Mouse (Mus musculus): ENCODE data around the gene Fbxw4. TPM values are rescaled to one million over a fixed set of nuclear protein-coding genes. Genes with fewer than 3 reads are reported as not detected.
A peak's percentile ranks its signal among the peaks of the same experiment; 100 is the strongest.
"Not testable (repeated sequence)": the region's sequence is repeated elsewhere in the genome, so short reads cannot be mapped to it uniquely, and the experiment has no call there.

Fbxw4 gene
- polyA plus RNA-seq, 1 experiment from 2014 or later: 3.5 TPM

DNA sequence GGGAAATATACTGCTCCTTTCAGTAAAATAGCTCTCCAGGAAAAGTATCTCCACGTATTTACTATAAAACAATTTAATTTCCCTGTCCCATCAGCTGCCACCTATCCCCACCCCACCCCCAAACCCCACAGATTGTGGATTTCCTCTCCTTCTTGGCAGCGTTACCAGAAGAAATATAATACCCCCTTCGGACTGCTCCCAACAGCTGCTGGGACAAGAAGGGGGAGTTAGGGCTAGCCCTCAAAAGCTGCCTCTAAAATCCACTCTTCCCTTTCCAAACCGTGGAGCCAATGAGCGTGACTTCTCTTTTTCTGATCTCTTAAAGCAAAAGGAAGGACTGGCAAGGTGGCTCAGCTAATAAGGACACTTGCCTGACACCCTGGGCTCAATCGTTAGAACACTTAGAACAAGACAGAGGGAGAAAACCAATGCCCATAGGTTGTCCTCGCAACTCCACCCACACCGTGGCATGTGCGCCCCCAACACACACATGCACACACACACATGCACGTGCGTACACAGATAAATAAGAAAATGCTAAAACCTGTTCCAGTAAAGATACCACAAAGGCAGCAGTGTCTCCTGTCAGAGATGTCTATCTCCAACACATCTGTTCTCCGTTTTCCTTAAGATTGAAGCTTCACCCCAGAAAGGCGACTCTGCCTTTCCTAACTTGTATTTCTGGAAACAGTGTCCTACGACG is 7.7 kb downstream of the Fbxw4 start:
- Histone ChIP-seq H3K9ac (replicated peaks; ENCODE audit: low read length) (no peak overlapping the region), H3K4me3 (ENCODE audit: low read depth, low read length) (no peak overlapping the region), H3K9me3 (replicated peaks; ENCODE audit: control insufficient read depth, low read length) (no peaks in the 10 kb centered on the region), H3K36me3 (replicated peaks; ENCODE audit: control insufficient read depth, insufficient read depth, low read depth, low read length) (no peaks in the 10 kb centered on the region), H3K4me1 (ENCODE audit: control insufficient read depth, insufficient read depth, low read length) (peaks cover 3% of the 10 kb centered on the region), H3K4me2 (ENCODE audit: low read depth, low read length) (no peak overlapping the region), H3K27me3 (ENCODE audit: control insufficient read depth, insufficient read depth, low read length) (no peaks in the 10 kb centered on the region), H3K27ac (replicated peaks; ENCODE audit: low read depth, low read length) (no peak overlapping the region)
- WGBS: 43% methylated on average over 15 of the region's 15 CpGs
- ATAC-seq (replicated peaks; ENCODE audit: insufficient number of reproducible peaks, low FRiP score, low TSS enrichment, low read depth) (no peak), DNase-seq (ENCODE audit: low spot score) (peak; percentile 74)

DNA sequence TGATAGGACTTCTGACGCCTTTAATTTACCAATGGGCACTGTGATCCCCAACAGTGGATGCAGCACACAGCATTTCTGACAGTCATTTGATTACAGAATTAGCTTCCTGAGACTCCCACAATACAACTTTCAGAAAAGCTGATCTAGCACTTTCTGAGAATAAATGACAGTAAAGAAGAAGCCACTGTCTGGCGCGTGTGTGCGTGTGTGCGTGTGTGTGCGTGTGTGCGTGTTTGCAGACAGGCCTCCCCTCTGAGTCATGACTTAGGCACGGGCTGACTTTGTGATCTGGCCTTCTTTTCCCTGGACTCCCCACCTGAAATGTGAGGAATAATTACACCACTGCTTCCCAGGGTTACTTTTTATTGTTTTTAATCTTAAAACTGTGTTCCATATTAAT is 8.6 kb downstream of the Fbxw4 start:
- H3K9me3 ChIP-seq (replicated peaks; ENCODE audit: control insufficient read depth, low read length): no peaks in the 10 kb centered on the region
- H3K27me3 ChIP-seq (ENCODE audit: control insufficient read depth, insufficient read depth, low read length): no peaks in the 10 kb centered on the region
- H3K4me1 ChIP-seq (ENCODE audit: control insufficient read depth, insufficient read depth, low read length): peaks cover 3% of the 10 kb centered on the region
- no peak for DNase-seq (ENCODE audit: low spot score)
- H3K4me3 ChIP-seq (ENCODE audit: low read depth, low read length): no peak overlapping the region
- H3K4me2 ChIP-seq (ENCODE audit: low read depth, low read length): no peak overlapping the region
- no peak for ATAC-seq (replicated peaks; ENCODE audit: insufficient number of reproducible peaks, low FRiP score, low TSS enrichment, low read depth)
- H3K9ac ChIP-seq (replicated peaks; ENCODE audit: low read length): no peak overlapping the region
- 85% methylated on average over 8 of the region's 8 CpGs for WGBS
- no peaks in the 10 kb centered on the region for H3K36me3 ChIP-seq (replicated peaks; ENCODE audit: control insufficient read depth, insufficient read depth, low read depth, low read length)
- H3K27ac ChIP-seq (replicated peaks; ENCODE audit: low read depth, low read length): no peak overlapping the region

DNA sequence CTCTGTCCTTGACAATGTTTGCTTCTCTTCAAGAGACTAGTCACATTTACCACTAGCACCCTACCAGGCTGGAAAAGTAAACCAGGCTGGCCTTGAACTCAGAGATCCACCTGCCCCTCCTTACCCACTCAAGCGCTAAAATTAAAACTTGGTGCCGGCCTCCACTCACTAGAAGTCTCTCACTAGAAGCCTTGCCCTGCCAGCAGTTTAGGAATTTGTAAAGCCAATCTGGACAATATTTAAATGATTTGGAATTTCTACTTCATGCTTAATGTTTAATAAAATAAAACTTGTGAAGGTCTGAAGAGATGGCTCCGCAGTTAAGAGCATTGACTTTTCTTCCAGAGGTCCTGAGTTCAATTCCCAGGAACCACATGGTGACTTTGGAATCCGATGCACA is 10.3 kb downstream of the Fbxw4 start:
- Histone ChIP-seq H3K9ac (replicated peaks; ENCODE audit: low read length) (no peak overlapping the region), H3K36me3 (replicated peaks; ENCODE audit: control insufficient read depth, insufficient read depth, low read depth, low read length) (no peaks in the 10 kb centered on the region), H3K27ac (replicated peaks; ENCODE audit: low read depth, low read length) (no peak overlapping the region), H3K9me3 (replicated peaks; ENCODE audit: control insufficient read depth, low read length) (no peaks in the 10 kb centered on the region), H3K4me1 (ENCODE audit: control insufficient read depth, insufficient read depth, low read length) (peaks cover 3% of the 10 kb centered on the region; the same call in 1 of the 2 replicates), H3K4me3 (ENCODE audit: low read depth, low read length) (no peak overlapping the region), H3K4me2 (ENCODE audit: low read depth, low read length) (no peak overlapping the region), H3K27me3 (ENCODE audit: control insufficient read depth, insufficient read depth, low read length) (no peaks in the 10 kb centered on the region)
- no peak for ATAC-seq (replicated peaks; ENCODE audit: insufficient number of reproducible peaks, low FRiP score, low TSS enrichment, low read depth)
- peak; percentile 28 for DNase-seq (ENCODE audit: low spot score)
- 86% methylated on average over 4 of the region's 4 CpGs for WGBS

DNA sequence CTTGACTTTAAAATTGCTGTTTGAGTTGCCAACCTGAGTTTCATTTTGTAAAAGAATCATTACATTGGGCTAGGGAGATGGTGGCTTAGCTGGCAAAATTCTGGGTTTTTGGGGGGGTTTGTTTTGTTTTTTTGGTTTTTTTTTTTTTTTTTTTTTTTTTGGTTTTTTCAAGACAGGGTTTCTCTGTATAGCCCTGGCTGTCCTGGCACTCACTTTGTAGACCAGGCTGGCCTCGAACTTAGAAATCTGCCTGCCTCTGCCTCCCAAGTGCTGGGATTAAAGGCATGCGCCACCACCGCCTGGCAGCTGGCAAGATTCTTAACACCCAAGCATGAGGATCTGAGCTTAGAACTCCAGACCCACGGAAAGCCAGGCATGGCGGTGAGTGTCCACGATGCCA is 11.6 kb downstream of the Fbxw4 start:
- H3K36me3 ChIP-seq (replicated peaks; ENCODE audit: control insufficient read depth, insufficient read depth, low read depth, low read length); H3K4me1 ChIP-seq (ENCODE audit: control insufficient read depth, insufficient read depth, low read length); H3K4me3 ChIP-seq (ENCODE audit: low read depth, low read length); H3K27ac ChIP-seq (replicated peaks; ENCODE audit: low read depth, low read length); H3K9me3 ChIP-seq (replicated peaks; ENCODE audit: control insufficient read depth, low read length); H3K27me3 ChIP-seq (ENCODE audit: control insufficient read depth, insufficient read depth, low read length); H3K9ac ChIP-seq (replicated peaks; ENCODE audit: low read length); H3K4me2 ChIP-seq (ENCODE audit: low read depth, low read length); DNase-seq (ENCODE audit: low spot score): not testable (repeated sequence)
- 92% methylated on average over 6 of the region's 6 CpGs for WGBS
- peak; percentile 80 for ATAC-seq (replicated peaks; ENCODE audit: insufficient number of reproducible peaks, low FRiP score, low TSS enrichment, low read depth)

DNA sequence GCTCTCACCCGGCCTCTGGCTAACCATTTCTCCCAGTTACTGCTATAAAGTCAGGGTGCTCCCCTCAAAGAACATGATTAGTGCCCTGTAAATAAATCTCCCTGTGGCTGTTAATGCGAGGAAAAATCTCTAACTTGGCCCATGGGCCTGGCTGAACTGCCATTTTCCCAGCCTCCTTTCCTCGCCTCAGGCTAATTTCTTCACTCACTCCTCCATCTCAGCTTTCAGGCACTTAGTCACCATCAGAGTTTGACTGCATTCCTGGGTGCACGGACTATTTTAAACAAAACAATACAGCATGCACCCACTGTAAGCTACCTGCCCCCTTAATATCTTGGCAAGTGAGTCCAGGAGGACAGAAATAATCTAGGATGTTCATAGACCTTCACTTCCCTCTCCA is 13.2 kb downstream of the Fbxw4 start:
- no peak overlapping the region for H3K27ac ChIP-seq (replicated peaks; ENCODE audit: low read depth, low read length)
- no peaks in the 10 kb centered on the region for H3K36me3 ChIP-seq (replicated peaks; ENCODE audit: control insufficient read depth, insufficient read depth, low read depth, low read length)
- ATAC-seq (replicated peaks; ENCODE audit: insufficient number of reproducible peaks, low FRiP score, low TSS enrichment, low read depth) (no peak), DNase-seq (ENCODE audit: low spot score) (peak; percentile 37)
- 33% methylated on average over 4 of the region's 4 CpGs for WGBS
- H3K4me3 ChIP-seq (ENCODE audit: low read depth, low read length): no peak overlapping the region
- peaks cover 2% of the 10 kb centered on the region; the same call in 1 of the 2 replicates for H3K4me1 ChIP-seq (ENCODE audit: control insufficient read depth, insufficient read depth, low read length)
- no peak overlapping the region for H3K4me2 ChIP-seq (ENCODE audit: low read depth, low read length)
- no peak overlapping the region for H3K9ac ChIP-seq (replicated peaks; ENCODE audit: low read length)
- H3K9me3 ChIP-seq (replicated peaks; ENCODE audit: control insufficient read depth, low read length): no peaks in the 10 kb centered on the region
- no peaks in the 10 kb centered on the region for H3K27me3 ChIP-seq (ENCODE audit: control insufficient read depth, insufficient read depth, low read length)

DNA sequence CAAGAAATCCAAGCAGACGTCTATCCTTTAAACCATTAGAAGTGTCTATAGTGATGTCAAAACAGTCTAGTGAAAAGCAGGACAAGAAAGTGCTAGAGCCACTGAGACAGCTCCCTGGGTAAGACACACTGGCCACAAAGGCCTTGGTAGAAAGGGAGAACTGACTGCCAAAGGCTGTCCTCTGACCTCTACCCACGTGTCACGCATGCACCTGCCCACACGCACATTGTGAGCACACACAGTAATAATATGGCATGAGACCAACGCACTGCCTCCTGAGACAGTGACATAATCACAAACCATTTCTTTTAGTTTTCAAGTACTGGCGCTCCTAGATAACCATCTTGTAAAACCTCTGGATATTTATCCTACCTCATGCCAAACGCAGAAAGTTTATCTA is 19.4 kb downstream of the Fbxw4 start:
- Histone ChIP-seq H3K27me3 (ENCODE audit: control insufficient read depth, insufficient read depth, low read length) (no peaks in the 10 kb centered on the region), H3K4me2 (ENCODE audit: low read depth, low read length) (no peak overlapping the region), H3K4me3 (ENCODE audit: low read depth, low read length) (no peak overlapping the region), H3K9me3 (replicated peaks; ENCODE audit: control insufficient read depth, low read length) (no peaks in the 10 kb centered on the region), H3K9ac (replicated peaks; ENCODE audit: low read length) (no peak overlapping the region), H3K4me1 (ENCODE audit: control insufficient read depth, insufficient read depth, low read length) (no peaks in the 10 kb centered on the region), H3K27ac (replicated peaks; ENCODE audit: low read depth, low read length) (no peak overlapping the region), H3K36me3 (replicated peaks; ENCODE audit: control insufficient read depth, insufficient read depth, low read depth, low read length) (no peaks in the 10 kb centered on the region)
- ATAC-seq (replicated peaks; ENCODE audit: insufficient number of reproducible peaks, low FRiP score, low TSS enrichment, low read depth) (no peak), DNase-seq (ENCODE audit: low spot score) (no peak)
- 91% methylated on average over 7 of the region's 7 CpGs for WGBS

DNA sequence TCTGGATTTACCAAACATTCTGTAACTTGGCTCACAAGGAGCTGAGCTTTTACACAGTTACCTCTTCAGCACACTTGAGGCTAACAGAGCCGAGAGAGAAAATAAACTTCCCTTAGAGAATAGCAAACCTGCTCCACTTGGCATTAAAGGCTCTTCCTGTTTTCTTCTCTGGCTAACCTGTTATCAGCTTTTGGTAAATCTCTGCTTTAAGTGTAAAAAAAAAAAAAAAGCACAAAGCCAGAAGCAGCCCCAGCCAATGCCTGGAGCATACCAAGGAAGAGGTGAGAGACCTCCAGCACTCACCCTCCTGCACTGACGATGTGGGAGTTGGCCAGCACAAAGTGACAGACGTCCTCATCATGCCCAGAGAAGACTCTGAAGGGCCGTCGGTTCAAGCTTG is 24.2 kb downstream of the Fbxw4 start:
- H3K9me3 ChIP-seq (replicated peaks; ENCODE audit: control insufficient read depth, low read length): no peaks in the 10 kb centered on the region
- DNase-seq (ENCODE audit: low spot score): no peak
- H3K4me2 ChIP-seq (ENCODE audit: low read depth, low read length): no peak overlapping the region
- no peaks in the 10 kb centered on the region for H3K4me1 ChIP-seq (ENCODE audit: control insufficient read depth, insufficient read depth, low read length)
- no peaks in the 10 kb centered on the region for H3K36me3 ChIP-seq (replicated peaks; ENCODE audit: control insufficient read depth, insufficient read depth, low read depth, low read length)
- no peak overlapping the region for H3K27ac ChIP-seq (replicated peaks; ENCODE audit: low read depth, low read length)
- no peak for ATAC-seq (replicated peaks; ENCODE audit: insufficient number of reproducible peaks, low FRiP score, low TSS enrichment, low read depth)
- no peak overlapping the region for H3K9ac ChIP-seq (replicated peaks; ENCODE audit: low read length)
- H3K4me3 ChIP-seq (ENCODE audit: low read depth, low read length): no peak overlapping the region
- H3K27me3 ChIP-seq (ENCODE audit: control insufficient read depth, insufficient read depth, low read length): no peaks in the 10 kb centered on the region
- 74% methylated on average over 5 of the region's 5 CpGs for WGBS

DNA sequence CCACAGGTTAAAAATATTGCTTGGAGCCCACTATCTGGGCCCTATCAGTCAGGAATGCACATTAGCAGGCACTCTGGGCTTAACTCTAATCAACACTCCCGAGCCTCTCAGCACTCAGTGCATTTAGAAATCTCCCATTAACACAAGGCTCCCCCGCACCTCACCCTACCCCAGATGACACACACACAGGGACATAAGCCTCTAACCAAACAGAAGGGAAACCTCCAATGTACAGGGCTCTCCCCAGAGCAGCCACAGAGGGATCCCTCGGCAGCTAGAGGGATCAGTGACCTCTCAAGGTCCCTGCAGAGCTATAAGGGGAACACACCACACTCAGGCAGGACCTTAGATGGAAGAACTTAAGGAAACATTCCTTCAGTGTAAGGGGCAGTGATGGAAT is 28.5 kb downstream of the Fbxw4 start:
- Histone ChIP-seq H3K4me3 (ENCODE audit: low read depth, low read length) (no peak overlapping the region), H3K4me1 (ENCODE audit: control insufficient read depth, insufficient read depth, low read length) (no peaks in the 10 kb centered on the region), H3K4me2 (ENCODE audit: low read depth, low read length) (no peak overlapping the region), H3K9ac (replicated peaks; ENCODE audit: low read length) (no peak overlapping the region), H3K36me3 (replicated peaks; ENCODE audit: control insufficient read depth, insufficient read depth, low read depth, low read length) (no peaks in the 10 kb centered on the region), H3K27me3 (ENCODE audit: control insufficient read depth, insufficient read depth, low read length) (no peaks in the 10 kb centered on the region), H3K9me3 (replicated peaks; ENCODE audit: control insufficient read depth, low read length) (no peaks in the 10 kb centered on the region), H3K27ac (replicated peaks; ENCODE audit: low read depth, low read length) (no peak overlapping the region)
- ATAC-seq (replicated peaks; ENCODE audit: insufficient number of reproducible peaks, low FRiP score, low TSS enrichment, low read depth) (no peak), DNase-seq (ENCODE audit: low spot score) (no peak)
- 28% methylated on average over 3 of the region's 3 CpGs for WGBS

Data from embryonic facial prominence, embryonic 11.5 days (tissue).